Mouse (Mus musculus) c-Kit-positive CD71-positive TER-119-negative erythroid progenitor cells, embryonic 14.5 days (primary cell): ENCODE results near the gene Olfr1238.

ENCODE experiments used
- DNase-seq: peaks from one replicate; pipeline ENCODE4 v3.0.0-alpha.2; 2013; ENCODE audit warnings: low read depth

The Olfr1238 gene

DNA sequence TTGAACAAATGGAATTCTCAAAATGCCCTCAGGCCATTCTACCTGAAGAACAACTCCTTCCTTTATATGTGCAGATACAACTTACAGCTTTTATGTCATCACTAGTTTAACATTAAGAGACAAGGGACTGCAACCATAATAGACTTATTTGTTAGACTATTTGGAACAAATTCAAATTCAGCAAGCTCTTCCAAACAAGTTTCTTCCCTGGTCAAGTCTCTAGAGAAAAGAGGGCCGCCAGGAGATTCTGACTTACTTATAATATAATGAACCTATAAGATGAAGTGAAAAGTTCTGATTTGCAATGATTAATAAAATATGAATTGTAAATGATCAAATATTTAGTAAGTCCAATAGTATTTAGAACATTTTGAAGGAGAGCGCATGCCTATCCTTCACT, at the start of gene Olfr1238:
TSS of gene Olfr1238 (minus strand) at position 101 of the 400 bp plus-strand sequence.
- no peak for DNase-seq

- no peak for DNase-seq
These were observed 33.4 kb upstream of the Olfr1238 start, which contains the start of gene Olfr1240 for GRCm38 (mm10) chr2:89442900-89443299. Olfr1240 (minus strand) TSS chr2:89443000.

GRCm38 (mm10) chr2:89420307-89420706, 10.8 kb upstream of the Olfr1238 start, which contains the start of gene Olfr1239:
Olfr1239 (minus strand) TSS chr2:89420407.
- no peak for DNase-seq

GRCm38 (mm10) chr2:89414557-89414956, 5.1 kb upstream of the Olfr1238 start:
- no peak for DNase-seq

GRCm38 (mm10) chr2:89400882-89401281, 8.6 kb downstream of the Olfr1238 start:
- DNase-seq: no peak

- no peak for DNase-seq
These were observed 44.7 kb downstream of the Olfr1238 start, which contains the start of gene Olfr1234 for GRCm38 (mm10) chr2:89364765-89365164. Olfr1234 (minus strand) TSS chr2:89364865.
